ENCODE assay signal across 7 mouse cellular contexts in the genomic region with DNA sequence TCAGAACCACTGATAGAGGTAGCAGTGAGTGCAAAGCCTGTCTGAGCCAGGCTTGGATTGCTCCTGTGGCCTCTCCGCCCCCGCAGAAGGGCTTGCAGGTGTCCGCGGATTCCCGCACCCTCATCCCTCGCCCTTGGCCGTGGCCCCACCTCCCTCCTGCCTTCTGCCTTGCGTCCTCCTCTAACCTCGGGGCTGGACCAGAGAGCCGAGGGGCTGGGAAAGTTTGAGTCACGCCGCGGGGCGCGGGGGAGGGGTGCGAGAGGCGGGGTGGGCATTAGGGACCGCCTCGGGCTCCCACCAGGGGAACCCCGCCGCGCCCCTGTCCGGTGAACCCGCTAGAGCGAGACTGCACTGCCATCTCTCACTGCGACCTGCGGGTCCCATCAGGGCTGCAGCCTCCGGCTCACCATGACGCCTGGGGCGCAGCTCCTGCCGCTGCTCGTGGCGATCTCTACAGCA. TPM values are rescaled to one million over a fixed set of nuclear protein-coding genes. Genes with fewer than 3 reads are reported as not detected.
DNase-seq lines count a peak whose midpoint lies in the region; ATAC-seq lines count a peak whose summit lies in the region.

Hmcn2 (plus strand) TSS at position 409 of the 459 bp plus-strand sequence.

- peak within 1 kb of the TSS; percentile 25; the same call in 1 of the 2 replicates for H3K9ac ChIP-seq in heart, embryonic 12.5 days
- no peak within 1 kb of the TSS; the same call in 1 of the 2 replicates for H3K9ac ChIP-seq in limb, embryonic 12.5 days (replicated peaks)

- peak; percentile 23 for DNase-seq in urinary bladder, postnatal 14 days (ENCODE audit: low spot score)
- no peak for DNase-seq in urinary bladder, postnatal 10 days (ENCODE audit: low spot score)
- no peak for DNase-seq in layer of hippocampus, adult 9-11 months

- H3K4me1 ChIP-seq in heart, embryonic 12.5 days (replicated peaks): peaks cover 21% of the 10 kb centered on the region
- H3K4me1 ChIP-seq in limb, embryonic 12.5 days (replicated peaks): peaks cover 9% of the 10 kb centered on the region

- no peaks in the 10 kb centered on the region for H3K9me3 ChIP-seq in heart, embryonic 12.5 days (replicated peaks)
- no peaks in the 10 kb centered on the region for H3K9me3 ChIP-seq in limb, embryonic 12.5 days

- no peak for ATAC-seq in heart, embryonic 12.5 days (ENCODE audit: insufficient number of reproducible peaks, low FRiP score)
- no peak for ATAC-seq in limb, embryonic 12.5 days (ENCODE audit: insufficient number of reproducible peaks, insufficient read depth, low FRiP score, low TSS enrichment, low read depth)
- no peak for ATAC-seq in frontal cortex, adult (ENCODE audit: low TSS enrichment)
- ATAC-seq in erythroblast, adult 5-6 weeks (replicated peaks; ENCODE audit: low FRiP score, poor library complexity, severe bottlenecking): no peak

- 2% methylated on average over 31 of the region's 33 CpGs for whole genome bisulfite sequencing in heart, embryonic 12.5 days
- 2% methylated on average over 33 of the region's 33 CpGs for WGBS in limb, embryonic 12.5 days

- H3K27me3 ChIP-seq in heart, embryonic 12.5 days (replicated peaks): peaks cover 94% of the 10 kb centered on the region
- H3K27me3 ChIP-seq in limb, embryonic 12.5 days: peaks cover 96% of the 10 kb centered on the region

- H3K4me2 ChIP-seq in heart, embryonic 12.5 days: peak within 1 kb of the TSS; percentile 71
- H3K4me2 ChIP-seq in limb, embryonic 12.5 days: peak within 1 kb of the TSS; percentile 53

- peak within 1 kb of the TSS; percentile 42 for H3K4me3 ChIP-seq in heart, embryonic 12.5 days
- H3K4me3 ChIP-seq in limb, embryonic 12.5 days (replicated peaks): peak within 1 kb of the TSS; percentile 31

- no peaks in the 10 kb centered on the region for H3K36me3 ChIP-seq in heart, embryonic 12.5 days
- H3K36me3 ChIP-seq in limb, embryonic 12.5 days: no peaks in the 10 kb centered on the region

- no peak within 1 kb of the TSS for H3K27ac ChIP-seq in heart, embryonic 12.5 days (ENCODE audit: poor library complexity, severe bottlenecking)
- no peak within 1 kb of the TSS for H3K27ac ChIP-seq in limb, embryonic 12.5 days

RNA-seq across cellular contexts. Expression of gene Hmcn2, which starts in this region (rescaled TPM):
- 0.42 and 0.49 TPM in 2 replicates for polyA plus RNA-seq in heart, embryonic 12.5 days (2016; fragmentation: Nextera tagmentation; extraction: Ambion mirVana)
- 0.19 TPM in 1 of 2 replicates, not detected in the other for polyA plus RNA-seq in limb, embryonic 12.5 days (2016; fragmentation: Nextera tagmentation; extraction: Ambion mirVana)
- total RNA-seq in erythroblast, adult 5-6 weeks (2015; ENCODE audit: low replicate concordance): not detected in 2 replicates
- not detected in 2 replicates for total RNA-seq in erythroblast, adult 5-6 weeks (2017; ENCODE audit: low replicate concordance)
